Mouse (Mus musculus) cortical plate, adult 2 months (tissue): ENCODE measurements at regions not wholly inside any gene's neighbourhood (a gene's known extent, or its start where the extent isn't known, plus 50 kb on each side); places are given as distances from the start of the nearest gene placed in this dataset.

Experiments
- H3K27ac ChIP-seq: fragments of 200-500 bp; 2 replicates; pipeline ENCODE4 v1.5.1; 2012; ENCODE audit warnings: low read length, control low read depth, inconsistent platforms; ENCODE audit not compliant: insufficient read depth
- H3K4me1 ChIP-seq: fragments of 200-500 bp; 2 replicates; pipeline ENCODE4 v1.6.1; 2011; ENCODE audit warnings: low read length; ENCODE audit not compliant: control insufficient read depth, insufficient read depth
- H3K4me3 ChIP-seq: fragments of 200-500 bp; 2 replicates; pipeline ENCODE4 v1.5.1; 2011; ENCODE audit warnings: mild to moderate bottlenecking, low read length, control low read depth; ENCODE audit not compliant: insufficient read depth
- CTCF ChIP-seq: fragments of 200-500 bp; IDR thresholded peaks from 2 replicates; pipeline ENCODE4 v1.5.1; 2011; ENCODE audit warnings: mild to moderate bottlenecking, control low read depth, low read length; ENCODE audit not compliant: insufficient read depth; ENCODE audit errors: extremely low read depth
- POLR2A ChIP-seq: fragments of 200-500 bp; IDR thresholded peaks from 2 replicates; pipeline ENCODE4 v1.6.1; 2011; ENCODE audit warnings: mild to moderate bottlenecking, low read length, control low read depth; ENCODE audit not compliant: insufficient read depth; ENCODE audit errors: extremely low read depth

- H3K4me3 ChIP-seq, result no peak overlapping the region
- peaks cover 2% of the 10 kb centered on the region for H3K4me1 ChIP-seq
- H3K27ac ChIP-seq, result no peak overlapping the region
- TF ChIP-seq POLR2A (no peak), CTCF (no peak)
Observed at GRCm38 (mm10) chr13:97463798-97464197, 222.9 kb downstream of the Enc1 start.

- H3K4me1 ChIP-seq, result peaks cover 3% of the 10 kb centered on the region
- no peak overlapping the region for H3K4me3 ChIP-seq
- H3K27ac ChIP-seq, result no peak overlapping the region
- TF ChIP-seq POLR2A, result no peak
- no peak for TF ChIP-seq CTCF
Observed at GRCm38 (mm10) chr13:97462884-97463235, 222.0 kb downstream of the Enc1 start.

- TF ChIP-seq CTCF, result no peak
- no peak for TF ChIP-seq POLR2A
- no peak overlapping the region for H3K27ac ChIP-seq
- no peak overlapping the region for H3K4me3 ChIP-seq
- peaks cover 3% of the 10 kb centered on the region for H3K4me1 ChIP-seq
Observed at GRCm38 (mm10) chr13:97462110-97462883, 221.4 kb downstream of the Enc1 start.

- H3K4me1 ChIP-seq, result peaks cover 3% of the 10 kb centered on the region
- H3K4me3 ChIP-seq, result no peak overlapping the region
- no peak overlapping the region for H3K27ac ChIP-seq
- TF ChIP-seq CTCF, result no peak
- no peak for TF ChIP-seq POLR2A
Observed at GRCm38 (mm10) chr13:97461207-97461606, 220.3 kb downstream of the Enc1 start.

- Histone ChIP-seq H3K27ac (peak overlapping the region; percentile 86; the same call in 1 of the 2 replicates), H3K4me3 (no peak overlapping the region), H3K4me1 (peaks cover 3% of the 10 kb centered on the region)
- TF ChIP-seq POLR2A, result no peak
- TF ChIP-seq CTCF, result no peak
Observed at GRCm38 (mm10) chr13:97459106-97459505, 218.2 kb downstream of the Enc1 start.

- TF ChIP-seq CTCF (no peak), POLR2A (no peak)
- no peak overlapping the region for H3K4me3 ChIP-seq
- peaks cover 4% of the 10 kb centered on the region for H3K4me1 ChIP-seq
- no peak overlapping the region for H3K27ac ChIP-seq
Observed at GRCm38 (mm10) chr13:97455961-97456360, 215.1 kb downstream of the Enc1 start.

GRCm38 (mm10) chr13:97454715-97455114 is 213.8 kb downstream of the Enc1 start:
- Histone ChIP-seq H3K4me3 (no peak overlapping the region), H3K4me1 (peaks cover 5% of the 10 kb centered on the region), H3K27ac (no peak overlapping the region)
- TF ChIP-seq CTCF, result no peak
- no peak for TF ChIP-seq POLR2A

- no peak overlapping the region for H3K27ac ChIP-seq
- peaks cover 2% of the 10 kb centered on the region for H3K4me1 ChIP-seq
- TF ChIP-seq POLR2A (no peak), CTCF (no peak)
- H3K4me3 ChIP-seq, result no peak overlapping the region
Observed at GRCm38 (mm10) chr13:97453469-97453868, 212.6 kb downstream of the Enc1 start.

- Histone ChIP-seq H3K4me3 (no peak overlapping the region), H3K4me1 (peaks cover 2% of the 10 kb centered on the region), H3K27ac (no peak overlapping the region)
- no peak for TF ChIP-seq CTCF
Observed at GRCm38 (mm10) chr13:97453090-97453430, 212.2 kb downstream of the Enc1 start.

GRCm38 (mm10) chr13:97452386-97453089 is 211.6 kb downstream of the Enc1 start:
- Histone ChIP-seq H3K4me1 (peaks cover 2% of the 10 kb centered on the region), H3K4me3 (no peak overlapping the region), H3K27ac (no peak overlapping the region)
- no peak for TF ChIP-seq POLR2A
- TF ChIP-seq CTCF, result no peak
